Mouse (Mus musculus): ENCODE measurements around the gene Ly6g6e.

- TF ChIP-seq CTCF (IDR thresholded peaks at IDR 0.05; ENCODE audit: low read depth, low read length) (no peak), POLR2A (IDR thresholded peaks at IDR 0.05; ENCODE audit: extremely low read depth, insufficient read depth, low read length) (no peak)
Measured at GRCm38 (mm10) chr17:35048149-35048931, 28.4 kb upstream of the Ly6g6e start.

Measured in liver, adult 2 months (tissue).